Mouse (Mus musculus): ENCODE measurements around the gene Ppil4. TPM values are rescaled to one million over a fixed set of nuclear protein-coding genes. Genes with fewer than 3 reads are reported as not detected.

The Ppil4 gene
- polyA plus RNA-seq, 1 experiment: 7.7 TPM

DNA sequence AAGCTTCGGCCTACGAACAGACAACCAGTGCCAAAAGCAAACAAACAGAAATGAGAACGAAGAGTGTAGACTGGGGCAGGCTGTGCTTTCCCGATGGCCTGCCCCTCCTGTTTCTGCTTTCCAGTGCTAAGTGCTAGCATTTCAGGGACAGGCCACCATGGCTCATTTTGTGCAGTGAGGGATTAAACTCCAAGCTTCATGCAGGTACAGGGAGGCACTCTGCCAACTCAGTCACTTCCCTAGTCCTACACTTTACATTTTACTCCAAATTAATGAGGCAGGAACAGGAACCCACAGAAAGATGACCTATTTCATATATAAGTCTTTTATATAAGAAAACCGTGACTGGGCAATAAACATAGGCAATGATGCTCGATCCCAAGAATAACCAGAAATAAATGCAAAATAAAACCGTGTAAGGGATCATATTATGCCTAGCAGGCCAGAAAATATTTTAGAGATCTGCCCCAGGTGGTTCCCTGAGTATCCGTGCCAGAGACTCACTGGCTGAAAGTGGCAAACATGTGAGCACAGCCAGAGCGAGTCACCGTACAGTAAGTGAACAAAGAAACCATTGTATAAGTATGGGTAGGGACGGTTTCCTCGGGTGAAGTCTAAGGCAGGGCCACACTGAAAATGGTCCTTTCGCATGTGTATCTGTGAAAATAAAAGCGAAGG lies 68.7 kb downstream of the Ppil4 start:
- TF ChIP-seq CTCF (IDR thresholded peaks at IDR 0.05; ENCODE audit: control insufficient read depth, insufficient read depth, insufficient replicate concordance, low read depth, low read length): no peak
- TF ChIP-seq POLR2A (IDR thresholded peaks at IDR 0.05; ENCODE audit: control insufficient read depth, low read depth, low read length): no peak
- no peaks in the 10 kb centered on the region for H3K27me3 ChIP-seq (ENCODE audit: control insufficient read depth, insufficient read depth, low read length)
- no peak overlapping the region for H3K4me3 ChIP-seq (ENCODE audit: control insufficient read depth, low read depth, low read length)
- H3K4me1 ChIP-seq (ENCODE audit: control insufficient read depth, insufficient read depth, low read length): no peaks in the 10 kb centered on the region
- H3K36me3 ChIP-seq (ENCODE audit: control insufficient read depth, insufficient read depth, low read length): no peaks in the 10 kb centered on the region
- no peak overlapping the region for H3K27ac ChIP-seq (ENCODE audit: control insufficient read depth, insufficient read depth, low read depth, low read length)

DNA sequence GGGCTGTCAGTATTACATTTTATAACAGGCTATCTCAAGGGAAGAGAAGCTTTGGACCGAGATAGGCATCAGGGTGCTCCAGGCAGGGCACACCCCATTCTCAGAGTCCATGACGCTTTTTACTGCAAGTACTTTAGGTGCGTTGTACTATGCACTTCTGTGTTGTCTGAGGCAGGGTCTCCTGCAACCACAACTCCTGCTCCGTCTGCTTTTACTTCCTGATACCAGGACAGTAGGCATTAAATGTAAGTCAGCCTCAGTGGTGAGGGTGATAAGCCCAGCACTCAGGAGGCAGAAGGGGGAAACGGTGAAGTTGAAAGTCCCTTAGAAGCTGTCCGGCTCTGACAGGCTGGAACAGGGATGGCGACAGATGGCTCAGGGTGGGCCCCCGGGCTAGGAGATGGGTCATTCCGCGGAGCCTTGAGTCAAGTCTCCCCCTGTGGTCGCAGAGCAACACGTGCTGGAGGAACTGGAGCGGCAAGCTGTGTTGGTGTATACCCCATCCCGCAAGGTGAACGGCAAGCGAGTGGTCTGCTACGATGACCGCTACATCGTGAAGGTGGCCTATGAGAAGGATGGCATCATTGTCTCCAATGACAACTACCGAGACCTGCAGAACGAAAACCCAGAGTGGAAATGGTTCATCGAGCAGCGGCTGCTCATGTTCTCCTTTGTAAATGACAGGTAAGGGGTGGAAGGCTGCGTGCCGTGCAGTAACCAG lies 69.4 kb downstream of the Ppil4 start:
- H3K36me3 ChIP-seq (ENCODE audit: control insufficient read depth, insufficient read depth, low read length): no peaks in the 10 kb centered on the region

DNA sequence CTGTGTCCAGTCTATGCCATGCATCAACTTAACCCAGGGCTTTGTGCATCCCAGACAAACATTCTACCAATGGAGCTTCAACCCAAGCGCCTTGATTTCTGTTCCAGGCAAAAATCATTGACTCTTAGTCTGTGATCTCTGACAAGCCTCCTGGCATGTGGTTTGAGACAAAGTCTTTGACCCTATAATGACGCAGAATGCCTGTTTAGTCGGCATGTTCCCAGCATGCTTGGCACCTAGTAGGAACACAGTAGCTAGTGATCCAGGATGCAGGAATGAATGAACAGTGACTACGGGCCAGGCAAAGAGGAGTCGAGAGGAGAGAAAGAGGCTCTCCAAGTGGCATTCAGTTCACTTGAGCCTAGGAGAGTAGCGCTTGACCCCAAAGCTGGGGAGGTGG lies 70.7 kb downstream of the Ppil4 start:
- Histone ChIP-seq H3K4me1 (ENCODE audit: control insufficient read depth, insufficient read depth, low read length) (peaks cover 11% of the 10 kb centered on the region), H3K27ac (ENCODE audit: control insufficient read depth, insufficient read depth, low read depth, low read length) (no peak overlapping the region), H3K27me3 (ENCODE audit: control insufficient read depth, insufficient read depth, low read length) (peaks cover 2% of the 10 kb centered on the region; the same call in 1 of the 2 replicates), H3K36me3 (ENCODE audit: control insufficient read depth, insufficient read depth, low read length) (no peaks in the 10 kb centered on the region), H3K4me3 (ENCODE audit: control insufficient read depth, low read depth, low read length) (no peak overlapping the region)
- TF ChIP-seq POLR2A (IDR thresholded peaks at IDR 0.05; ENCODE audit: control insufficient read depth, low read depth, low read length) (no peak), CTCF (IDR thresholded peaks at IDR 0.05; ENCODE audit: control insufficient read depth, insufficient read depth, insufficient replicate concordance, low read depth, low read length) (no peak)

More for the DNA sequence above, 69.4 kb downstream of the Ppil4 start:
- no peak for TF ChIP-seq CTCF (IDR thresholded peaks at IDR 0.05; ENCODE audit: control insufficient read depth, insufficient read depth, insufficient replicate concordance, low read depth, low read length)
- TF ChIP-seq POLR2A (IDR thresholded peaks at IDR 0.05; ENCODE audit: control insufficient read depth, low read depth, low read length): no peak
- peak overlapping the region; percentile 41; the same call in 1 of the 2 replicates for H3K4me3 ChIP-seq (ENCODE audit: control insufficient read depth, low read depth, low read length)
- peaks cover 2% of the 10 kb centered on the region for H3K4me1 ChIP-seq (ENCODE audit: control insufficient read depth, insufficient read depth, low read length)
- no peak overlapping the region for H3K27ac ChIP-seq (ENCODE audit: control insufficient read depth, insufficient read depth, low read depth, low read length)
- no peaks in the 10 kb centered on the region for H3K27me3 ChIP-seq (ENCODE audit: control insufficient read depth, insufficient read depth, low read length)

DNA sequence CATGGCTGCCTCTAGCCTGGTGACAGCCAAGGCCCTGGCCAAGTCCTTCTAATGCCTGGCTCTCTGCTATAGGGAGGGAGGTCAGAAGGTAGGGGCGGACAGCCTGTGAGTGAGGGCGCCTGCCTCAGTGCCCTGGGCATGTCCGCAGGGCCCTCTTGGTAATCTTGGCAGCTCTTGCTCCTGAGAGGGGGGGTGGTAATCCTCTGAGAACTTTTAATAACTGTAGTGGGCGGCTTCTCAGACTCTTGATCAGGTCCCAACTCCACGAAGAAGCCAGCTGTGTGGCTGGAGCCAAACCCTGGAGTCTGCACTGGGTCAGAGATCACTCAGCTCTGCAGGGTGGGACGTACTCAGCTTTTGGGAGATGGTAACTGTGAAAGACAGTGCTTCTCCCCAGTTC lies 71.5 kb downstream of the Ppil4 start:
- no peak for TF ChIP-seq POLR2A (IDR thresholded peaks at IDR 0.05; ENCODE audit: control insufficient read depth, low read depth, low read length)
- TF ChIP-seq CTCF (IDR thresholded peaks at IDR 0.05; ENCODE audit: control insufficient read depth, insufficient read depth, insufficient replicate concordance, low read depth, low read length): no peak
- H3K4me1 ChIP-seq (ENCODE audit: control insufficient read depth, insufficient read depth, low read length): peaks cover 11% of the 10 kb centered on the region
- H3K4me3 ChIP-seq (ENCODE audit: control insufficient read depth, low read depth, low read length): no peak overlapping the region
- H3K27ac ChIP-seq (ENCODE audit: control insufficient read depth, insufficient read depth, low read depth, low read length): no peak overlapping the region
- no peaks in the 10 kb centered on the region for H3K36me3 ChIP-seq (ENCODE audit: control insufficient read depth, insufficient read depth, low read length)
- peaks cover 2% of the 10 kb centered on the region; the same call in 1 of the 2 replicates for H3K27me3 ChIP-seq (ENCODE audit: control insufficient read depth, insufficient read depth, low read length)

DNA sequence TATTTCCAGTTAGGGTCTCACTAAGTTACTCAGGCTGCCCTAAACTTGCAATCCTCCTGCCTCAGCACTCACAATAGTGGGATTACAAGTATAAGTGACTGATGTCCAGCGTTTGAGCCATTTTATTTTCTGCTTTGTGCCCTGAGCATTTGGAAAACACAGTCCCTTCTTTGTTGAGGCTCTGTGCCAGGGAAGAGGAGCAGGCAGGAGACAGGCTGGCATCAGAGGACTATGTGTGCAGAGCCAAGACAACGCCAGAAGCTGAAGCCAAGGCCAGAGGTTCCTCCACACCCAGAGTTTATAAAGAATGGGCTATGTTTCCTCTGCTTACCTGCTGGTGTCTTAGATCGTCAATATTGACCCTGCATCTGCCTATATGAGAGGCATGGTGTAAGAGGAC lies 72.1 kb downstream of the Ppil4 start:
- TF ChIP-seq CTCF (IDR thresholded peaks at IDR 0.05; ENCODE audit: control insufficient read depth, insufficient read depth, insufficient replicate concordance, low read depth, low read length) (no peak), POLR2A (IDR thresholded peaks at IDR 0.05; ENCODE audit: control insufficient read depth, low read depth, low read length) (no peak)
- Histone ChIP-seq H3K4me3 (ENCODE audit: control insufficient read depth, low read depth, low read length) (no peak overlapping the region), H3K36me3 (ENCODE audit: control insufficient read depth, insufficient read depth, low read length) (no peaks in the 10 kb centered on the region), H3K27ac (ENCODE audit: control insufficient read depth, insufficient read depth, low read depth, low read length) (no peak overlapping the region), H3K4me1 (ENCODE audit: control insufficient read depth, insufficient read depth, low read length) (peaks cover 11% of the 10 kb centered on the region), H3K27me3 (ENCODE audit: control insufficient read depth, insufficient read depth, low read length) (peaks cover 2% of the 10 kb centered on the region; the same call in 1 of the 2 replicates)

DNA sequence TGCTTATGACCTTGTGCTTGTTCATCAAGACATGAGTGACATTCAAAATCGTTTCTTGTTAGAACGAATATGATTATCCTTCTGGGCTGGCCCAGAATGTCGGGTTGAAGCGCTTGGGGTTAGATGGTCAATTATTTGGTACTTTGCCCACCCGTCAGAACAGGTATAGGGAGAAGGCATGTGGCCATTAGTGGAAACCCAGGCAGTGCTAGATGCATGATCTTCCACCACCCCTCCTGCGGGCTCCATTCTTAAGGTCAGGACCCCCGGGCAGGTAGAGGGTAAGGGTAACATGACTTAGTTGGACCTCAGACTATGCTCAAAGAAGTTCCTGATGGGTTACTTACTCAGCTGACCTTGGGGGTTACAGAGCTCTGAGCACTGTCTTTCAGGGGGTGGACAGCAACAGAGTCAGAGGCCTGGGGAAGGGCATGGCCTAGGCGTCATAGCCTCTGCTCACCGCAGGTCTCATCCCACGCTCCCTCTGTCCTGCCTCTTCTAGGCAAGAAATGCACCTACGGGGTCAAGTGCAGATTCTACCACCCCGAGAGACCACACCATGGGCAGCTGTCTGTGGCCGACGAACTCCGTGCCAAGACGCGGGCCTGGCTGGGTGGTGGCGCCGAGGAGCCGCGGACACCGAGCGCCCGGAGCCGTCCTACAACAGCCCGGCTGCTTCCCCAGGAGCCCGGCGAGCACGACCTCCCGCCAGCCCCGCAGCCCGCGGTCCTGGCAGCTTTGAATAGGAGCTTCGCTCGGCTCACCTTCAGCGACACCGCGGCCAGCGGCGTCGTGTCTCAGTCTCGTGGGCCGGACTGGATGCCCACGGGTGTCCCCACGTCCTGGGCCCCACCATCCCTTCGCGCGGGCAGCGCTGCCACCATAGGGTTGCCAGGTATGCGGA lies 74.3 kb downstream of the Ppil4 start:
- TF ChIP-seq POLR2A (IDR thresholded peaks at IDR 0.05; ENCODE audit: control insufficient read depth, low read depth, low read length): no peak
- no peak for TF ChIP-seq CTCF (IDR thresholded peaks at IDR 0.05; ENCODE audit: control insufficient read depth, insufficient read depth, insufficient replicate concordance, low read depth, low read length)

More for the DNA sequence above, 74.3 kb downstream of the Ppil4 start:
- peaks cover 11% of the 10 kb centered on the region for H3K4me1 ChIP-seq (ENCODE audit: control insufficient read depth, insufficient read depth, low read length)
- H3K4me3 ChIP-seq (ENCODE audit: control insufficient read depth, low read depth, low read length): peak overlapping the region; percentile 32
- H3K27me3 ChIP-seq (ENCODE audit: control insufficient read depth, insufficient read depth, low read length): peaks cover 2% of the 10 kb centered on the region; the same call in 1 of the 2 replicates
- no peak overlapping the region for H3K27ac ChIP-seq (ENCODE audit: control insufficient read depth, insufficient read depth, low read depth, low read length)
- H3K36me3 ChIP-seq (ENCODE audit: control insufficient read depth, insufficient read depth, low read length): no peaks in the 10 kb centered on the region
